Mouse (Mus musculus) forebrain, embryonic 11.5 days (tissue): ENCODE measurements around the gene Cbwd1. TPM values are rescaled to one million over a fixed set of nuclear protein-coding genes. Genes with fewer than 3 reads are reported as not detected.

Experiments used
- microRNA-seq: library from miRNA; unstranded; fragments of <30 nt; microRNA quantifications from one replicate; pipeline ENCODE4, GENCODE M21; 2016; ENCODE audit not compliant: insufficient number of aligned reads
- polyA plus RNA-seq: library from polyadenylated mRNA; unstranded; fragments of >200 nt; fragmentation: Nextera tagmentation; extraction: Ambion mirVana; gene quantifications from 2 replicates; pipeline ENCODE4 v1.2.1, GENCODE M21; 2014

The Cbwd1 gene
- polyA plus RNA-seq, 1 experiment from 2014 or later = 22.2 TPM

Small RNA genes lying within 50 kb of the gene (microRNA-seq; reads per million reads assigned to microRNA genes)
- not detected for gene Mir3084-1

Other genes with a start within 250 kb of the Cbwd1 start
- gene Pgm5, start 99.8 kb downstream of the Cbwd1 start, polyA plus RNA-seq = 0.11 and 0.35 TPM in 2 replicates
- 243 and 249 TPM in 2 replicates for gene Gm10053, start 85.9 kb downstream of the Cbwd1 start, polyA plus RNA-seq
- not detected in 2 replicates for gene Foxd4, start 60.4 kb downstream of the Cbwd1 start, polyA plus RNA-seq
- 1.3 and 1.6 TPM in 2 replicates for gene Dock8, start 37.9 kb upstream of the Cbwd1 start, polyA plus RNA-seq